Mouse (Mus musculus): ENCODE measurements around the gene Med17. TPM values are rescaled to one million over a fixed set of nuclear protein-coding genes. Genes with fewer than 3 reads are reported as not detected.

Gene Med17
- total RNA-seq, 2 experiments from 2014 or later, result 31.4 to 38.0 TPM

GRCm38 (mm10) chr9:15240006-15240405, 39.7 kb downstream of the Med17 start:
- intact Hi-C loops (cut with DNase I), result no loop called here
- DNase-seq (ENCODE audit: low spot score in 2 of 2), result no peak

DNA sequence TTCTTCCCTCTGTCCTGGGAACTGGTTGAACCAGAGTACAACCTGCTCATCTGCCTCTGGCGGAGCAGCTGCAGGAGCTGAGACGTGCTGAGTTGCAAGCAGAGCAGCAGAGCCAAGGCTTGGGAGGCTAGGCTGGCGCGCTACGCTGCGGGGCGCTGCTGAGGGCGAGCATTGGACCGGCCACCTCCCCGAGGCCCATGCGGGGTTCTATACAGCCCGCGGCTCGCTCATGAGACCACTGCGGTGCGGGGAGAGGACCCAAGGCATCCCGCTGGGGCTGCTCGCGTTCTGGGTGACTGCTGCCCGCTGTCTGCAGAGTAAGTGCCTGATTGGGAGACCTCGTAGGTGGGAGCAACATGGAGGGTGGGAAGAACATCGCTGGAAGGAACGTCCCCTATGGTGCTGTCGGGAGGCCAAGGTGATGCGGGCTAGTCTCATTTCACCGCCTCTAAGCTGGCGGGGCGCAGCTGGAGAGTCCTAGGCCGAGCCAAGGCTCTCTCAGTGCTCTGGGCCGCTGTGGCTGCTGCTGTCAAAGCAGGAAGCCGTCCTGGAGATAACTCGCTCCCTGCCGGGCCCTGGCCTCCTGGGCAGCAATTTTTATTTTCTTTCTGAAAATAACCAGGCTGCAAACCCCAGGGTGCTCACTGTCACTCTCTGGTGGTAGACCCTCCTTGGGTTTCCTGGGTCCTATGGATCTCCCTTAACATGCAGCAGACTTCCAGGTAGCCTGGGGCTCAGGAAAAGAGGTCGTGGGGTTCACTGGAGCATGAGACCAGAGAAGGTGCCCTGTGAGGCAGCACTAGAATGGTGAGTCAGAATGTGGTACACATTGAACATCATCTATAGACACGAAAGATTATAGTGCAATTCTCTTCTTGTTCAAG, 40.4 kb downstream of the Med17 start, which contains the start of gene Vstm5:
TSS of gene Vstm5 (plus strand) at position 4 of the 884 bp plus-strand sequence.
- intact Hi-C loops (cut with DNase I), result no loop called here
- peak; percentile 42 to 43 for DNase-seq (ENCODE audit: low spot score in 2 of 2)

DNA sequence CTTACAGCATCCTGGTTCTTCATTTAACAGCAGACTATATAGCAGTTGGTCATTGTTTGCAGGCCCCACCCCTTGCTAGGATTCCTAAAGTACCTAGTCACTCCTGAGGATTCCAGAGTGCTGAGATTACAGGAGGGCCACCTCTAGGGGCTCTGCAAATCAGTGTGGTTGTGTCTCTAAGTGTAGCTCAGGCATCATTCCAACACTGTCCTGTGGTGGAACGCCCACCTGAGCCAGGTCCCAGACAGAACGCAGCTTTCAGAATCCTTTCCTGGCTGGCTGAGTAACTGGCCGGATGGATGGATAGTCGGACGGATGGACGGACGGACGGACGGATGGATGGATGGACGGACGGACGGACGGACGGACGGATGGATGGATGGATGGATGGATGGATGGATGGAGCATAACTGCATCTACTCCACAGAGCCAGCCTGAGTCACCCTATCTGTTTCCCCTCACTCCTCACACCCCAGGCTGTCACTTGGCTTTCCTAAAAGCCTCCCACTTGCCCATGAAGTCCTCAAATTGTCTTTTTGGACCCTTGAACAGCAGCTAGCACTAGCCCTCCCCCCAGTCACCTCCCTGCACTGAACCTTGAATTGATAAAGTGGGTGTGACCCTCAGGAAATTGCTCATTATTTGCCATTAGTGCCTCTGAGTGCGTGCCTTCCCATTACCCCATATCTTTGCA, 41.3 kb downstream of the Med17 start:
- intact Hi-C loops (cut with DNase I), result no loop called here
- DNase-seq (ENCODE audit: low spot score in 2 of 2), result no peak

DNA sequence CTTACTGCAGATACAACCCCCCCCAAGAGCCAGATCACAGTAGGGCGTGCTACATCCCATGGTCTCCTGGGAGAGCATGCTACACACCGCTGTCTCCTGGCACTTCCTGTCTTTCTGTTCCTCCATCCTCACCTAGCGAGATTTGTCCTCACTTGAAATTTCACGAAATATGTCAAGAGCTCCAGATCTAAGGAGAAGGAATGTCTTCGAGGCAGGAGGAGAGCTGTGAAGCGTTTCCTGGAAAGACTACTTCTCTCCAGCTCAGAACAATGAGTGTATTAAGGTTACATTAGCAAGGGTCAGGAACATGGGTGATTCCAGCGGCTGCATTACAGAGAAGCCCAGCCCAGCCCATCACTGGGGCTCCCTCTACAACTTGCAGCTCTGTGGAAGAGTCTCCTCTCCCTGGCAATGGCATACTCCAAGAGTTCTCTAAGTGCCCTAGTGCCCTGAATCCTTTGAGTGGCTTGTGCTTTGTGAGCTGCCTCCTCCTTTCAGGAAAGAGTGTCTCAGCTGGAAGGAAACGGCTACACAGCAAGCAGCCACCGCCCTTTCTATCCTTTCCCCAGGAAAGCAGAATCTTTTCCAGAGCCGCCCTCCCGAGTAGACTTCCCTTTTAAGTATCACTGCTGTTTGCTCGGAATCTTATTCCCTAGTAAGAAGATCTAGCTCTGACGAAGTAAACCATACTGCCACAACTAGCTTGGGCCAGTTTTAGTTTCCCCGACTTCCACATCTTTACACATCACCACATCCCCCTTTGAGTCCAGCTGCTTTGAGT, 42.0 kb downstream of the Med17 start:
- intact Hi-C loops (cut with DNase I), result no loop called here
- no peak for DNase-seq (ENCODE audit: low spot score in 2 of 2)

- intact Hi-C loops (cut with DNase I), result no loop called here
- no peak for DNase-seq (ENCODE audit: low spot score in 2 of 2)
Measured at GRCm38 (mm10) chr9:15235986-15236385, 43.7 kb downstream of the Med17 start.

DNA sequence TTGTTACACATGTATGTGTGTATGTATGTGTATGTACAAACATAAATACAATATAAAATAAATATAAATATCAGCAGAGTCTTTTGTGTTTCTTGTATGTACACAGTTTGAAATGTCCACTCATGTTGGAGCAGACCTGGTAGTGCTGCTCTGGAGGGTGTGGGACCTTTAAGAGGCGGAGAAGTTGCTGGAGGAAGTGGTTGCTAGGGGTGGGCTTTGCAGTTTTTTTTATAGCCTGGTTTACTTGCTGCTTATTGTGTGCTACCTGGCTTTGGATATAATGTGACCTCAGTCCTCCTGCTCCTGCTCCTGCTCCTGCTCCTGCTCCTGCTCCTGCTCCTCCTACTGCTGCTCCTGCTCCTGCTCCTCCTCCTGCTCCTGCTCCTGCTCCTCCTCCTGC, 46.1 kb downstream of the Med17 start:
- intact Hi-C loops (cut with DNase I), result no loop called here
- DNase-seq (ENCODE audit: low spot score in 2 of 2), result no peak

DNA sequence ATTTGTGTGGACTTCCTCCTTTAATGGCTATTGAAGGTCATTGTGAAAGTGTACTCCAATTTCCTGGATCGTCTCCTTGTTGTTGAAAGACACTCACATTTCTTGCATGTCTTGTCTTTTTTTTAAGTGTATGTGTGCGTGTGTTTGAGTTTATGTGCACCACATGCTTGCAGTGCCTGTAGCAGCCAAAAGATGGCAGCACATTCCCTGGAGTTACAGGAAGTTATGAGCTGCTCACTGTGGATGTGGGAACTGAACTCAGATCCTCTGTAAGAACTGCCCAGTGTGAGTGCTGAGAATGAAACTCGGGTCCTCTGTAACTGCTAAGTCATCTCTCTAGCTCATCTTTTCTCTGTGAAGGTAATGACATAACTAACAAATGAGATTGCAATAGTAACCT, 47.3 kb downstream of the Med17 start:
- no peak for DNase-seq (ENCODE audit: low spot score in 2 of 2)
- intact Hi-C loops (cut with DNase I), result no loop called here

DNA sequence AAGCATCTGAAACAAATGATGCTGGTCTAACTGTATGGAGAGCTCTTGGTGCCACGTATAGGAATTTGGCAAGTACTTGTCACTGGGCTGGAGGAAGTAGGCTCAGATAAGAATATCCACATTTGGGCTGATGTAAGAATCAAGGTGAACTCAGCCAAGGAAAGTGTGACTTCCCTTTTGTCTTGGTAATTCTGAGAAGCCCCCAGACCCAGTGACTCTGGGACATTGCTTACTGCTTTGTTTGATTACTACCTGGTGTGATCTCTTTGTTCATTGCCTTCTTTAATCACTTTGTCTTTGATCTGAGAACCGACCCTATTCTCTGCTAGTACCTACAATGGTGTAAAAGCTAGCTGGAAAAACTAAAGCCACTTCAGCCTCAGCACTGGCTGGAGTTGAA, 54.8 kb downstream of the Med17 start:
- intact Hi-C loops (cut with DNase I), result no loop called here
- no peak for DNase-seq (ENCODE audit: low spot score in 2 of 2)

DNA sequence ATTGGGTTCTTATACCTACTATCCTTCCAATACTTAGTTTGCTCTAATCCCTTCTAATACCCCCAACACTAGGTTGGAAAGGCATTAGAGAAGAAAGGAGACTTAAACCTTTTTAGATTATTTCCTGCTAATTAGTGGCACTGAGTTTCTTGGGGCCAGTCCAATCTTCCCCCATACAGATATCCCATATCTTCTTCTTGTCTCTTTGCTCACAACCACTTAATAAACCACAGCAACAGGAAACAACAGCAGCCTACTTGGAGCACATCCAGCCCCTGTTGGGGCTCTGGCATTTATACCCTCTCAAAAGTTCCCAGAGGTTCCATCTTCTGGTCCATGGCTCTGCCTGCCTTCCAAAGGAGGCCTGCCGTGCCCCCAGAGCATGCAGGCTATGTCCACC, 66.0 kb downstream of the Med17 start:
- no peak for DNase-seq (ENCODE audit: low spot score in 2 of 2)
- intact Hi-C loops (cut with DNase I), result loop anchor here (2.0 to 5.0 kb wide), 2 partner anchors 181 to 441 kb away; partner anchors contain the start of gene 1700012B09Rik

DNA sequence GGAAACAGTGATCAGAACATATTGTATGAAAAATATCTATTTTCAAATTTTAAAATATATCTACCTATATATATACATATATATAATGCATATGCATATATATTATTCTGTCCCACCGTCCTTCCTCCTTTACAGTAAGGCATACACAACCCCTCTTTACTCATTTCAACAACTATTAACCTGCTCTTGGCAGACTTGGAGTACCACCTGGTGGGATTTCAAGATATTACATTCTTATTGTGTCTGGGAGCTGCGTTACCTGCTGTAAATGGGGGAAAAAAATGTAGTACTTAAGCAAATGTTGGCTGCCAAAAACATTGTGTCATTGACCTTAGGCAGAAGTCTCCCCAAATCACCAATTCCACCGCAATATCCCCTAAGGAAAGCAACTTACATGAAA, 67.9 kb downstream of the Med17 start:
- intact Hi-C loops (cut with DNase I), result loop anchor here (2.0 to 5.0 kb wide), 2 partner anchors 179 to 440 kb away; partner anchors contain the start of gene 1700012B09Rik

More for the DNA sequence above, 67.9 kb downstream of the Med17 start:
- DNase-seq (ENCODE audit: low spot score in 2 of 2), result peak; percentile 3 to 31

Small RNAs within 50 kb of the gene (microRNA-seq; reads per million reads assigned to microRNA genes)
- gene Gm49349 (0 reads per million in 2 experiments), gene mmu-mir-7650 (0 reads per million in 2 experiments)

Other genes starting within 250 kb of the Med17 start
- 10 to 100 TPM; 37.7 to 38.8 TPM for gene Panx1, start 234.5 kb downstream of the Med17 start, total RNA-seq (2021)
- gene Hephl1, start 167.8 kb downstream of the Med17 start, total RNA-seq (2021), result not detected
- gene Vstm5, start 40.9 kb downstream of the Med17 start, total RNA-seq (2021), result 1 to 10 TPM; 8.1 to 8.7 TPM
- gene Taf1d, start 26.3 kb upstream of the Med17 start, total RNA-seq (2021), result 10 to 100 TPM; 25.8 to 28.8 TPM
- gene 4931406C07Rik, start 26.5 kb upstream of the Med17 start, total RNA-seq (2021), result 10 to 100 TPM; 17.0 to 21.6 TPM
- 10 to 100 TPM; 19.1 to 21.6 TPM for gene Cep295, start 77.9 kb upstream of the Med17 start, total RNA-seq (2021)
- gene Smco4, start 213.5 kb upstream of the Med17 start, total RNA-seq (2021), result 1 to 10 TPM; 3.3 to 4.1 TPM